Mouse (Mus musculus) stomach, postnatal 0 days (tissue): ENCODE measurements at regions not wholly inside any gene's neighbourhood (a gene's known extent, or its start where the extent isn't known, plus 50 kb on each side); places are given as distances from the start of the nearest gene placed in this dataset.

ENCODE experiments used
- CTCF ChIP-seq: IDR thresholded peaks from 2 replicates; pipeline ENCODE4 v1.5.1; 2016; ENCODE audit warnings: antibody characterized with exemption, low read depth, mild to moderate bottlenecking, moderate library complexity
- EP300 ChIP-seq: optimal IDR thresholded peaks from 2 replicates; pipeline ENCODE3; 2016; ENCODE audit warnings: antibody characterized with exemption

DNA sequence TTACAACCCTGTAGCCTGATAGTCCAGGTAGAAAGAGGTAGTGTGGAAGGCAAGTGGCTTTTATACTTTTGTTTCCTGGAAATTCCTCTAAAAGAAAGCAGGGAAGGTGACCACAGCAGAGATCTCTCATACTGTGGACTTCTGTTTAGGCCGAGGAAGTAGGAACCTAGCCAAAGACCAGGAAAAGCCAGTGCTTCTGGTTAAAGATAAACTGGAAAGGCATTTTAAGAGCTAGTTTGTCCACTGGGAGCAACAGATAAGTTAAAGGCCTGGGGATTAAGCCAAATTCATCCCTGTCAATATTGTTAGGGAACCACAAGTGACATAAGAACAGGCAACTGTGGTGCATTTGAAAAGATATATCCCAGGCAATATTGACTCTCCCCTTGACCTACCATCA is 68.5 kb downstream of the Edn1 start:
- TF ChIP-seq CTCF (no peak), EP300 (no peak)
